Mouse (Mus musculus) gastrocnemius, postnatal 25 days (tissue): ENCODE results near the gene Nlrp6. TPM values are rescaled to one million over a fixed set of nuclear protein-coding genes. Genes with fewer than 3 reads are reported as not detected.
"Not testable (repeated sequence)": the region's sequence is repeated elsewhere in the genome, so short reads cannot be mapped to it uniquely, and the experiment has no call there.

ENCODE experiments used
- DNase-seq: peaks from one replicate; pipeline ENCODE4 v3.0.0; 2022
- total RNA-seq, 2 experiments: library from RNA; stranded (reverse); gene quantifications; 1 replicate in 1 of 2; 2 replicates in 1 of 2; pipeline ENCODE4 v1.2.3; 2021

Gene Nlrp6
- total RNA-seq, 2 experiments from 2014 or later, result not detected

DNA sequence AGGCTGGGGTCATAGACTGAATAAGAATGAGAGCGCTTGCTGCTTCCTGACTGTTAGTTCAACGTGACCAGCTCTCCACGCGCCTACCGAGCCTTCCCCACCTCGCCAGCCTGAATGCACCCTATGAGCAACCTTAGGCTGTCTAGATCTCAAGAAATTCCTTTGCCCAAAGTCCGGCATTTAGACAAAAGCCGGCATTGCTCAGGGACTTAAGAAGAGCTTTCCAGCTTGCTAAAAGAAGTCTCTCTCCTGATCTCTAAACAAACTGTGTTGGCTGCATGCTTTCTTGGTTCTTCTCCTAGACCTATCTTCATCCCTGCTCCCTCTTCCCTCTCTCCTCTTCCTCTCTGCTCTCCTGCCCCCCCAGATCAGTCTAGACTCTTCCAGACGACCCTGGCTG lies 54.2 kb downstream of the Nlrp6 start:
- DNase-seq, result no peak

DNA sequence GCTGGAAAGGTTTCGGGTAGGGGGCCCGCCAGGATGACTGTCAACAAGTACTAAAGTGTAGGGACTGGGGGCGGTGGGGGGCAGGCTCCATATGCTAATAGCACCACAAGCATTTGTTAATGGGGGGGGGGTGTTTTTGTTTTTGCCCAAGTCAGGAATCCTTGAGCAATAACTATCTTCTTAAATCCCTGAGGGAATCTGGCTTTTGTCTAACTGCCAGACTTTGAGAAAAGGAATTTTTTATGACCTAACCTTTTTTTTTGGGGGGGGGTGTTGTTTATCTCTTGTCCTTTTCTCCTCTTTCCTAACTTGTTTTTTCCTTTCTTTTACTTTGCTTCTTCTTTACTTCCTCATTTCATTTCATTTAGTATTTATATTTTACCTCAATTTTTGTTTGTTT lies 54.8 kb downstream of the Nlrp6 start:
- DNase-seq, result no peak

DNA sequence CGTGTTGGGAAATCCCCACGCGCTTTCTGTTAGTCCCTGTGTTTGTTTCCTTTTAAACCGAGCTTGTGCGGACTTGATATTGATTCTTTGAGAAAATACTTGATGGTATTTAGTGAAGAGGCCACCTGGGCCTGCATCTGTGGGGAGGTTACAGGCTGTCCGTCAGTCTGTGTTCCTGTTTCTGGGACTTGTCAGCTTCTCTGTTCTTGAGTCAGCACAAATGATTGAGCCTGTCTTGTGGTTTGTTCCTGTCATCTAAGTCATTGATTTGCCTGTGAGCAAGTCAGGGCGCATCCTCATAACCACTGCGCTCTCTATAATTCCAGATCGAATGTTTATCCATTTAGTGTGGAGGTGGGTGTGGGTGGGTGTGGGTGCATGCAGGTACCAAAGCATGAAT lies 56.0 kb downstream of the Nlrp6 start:
- not testable (repeated sequence) for DNase-seq

Other genes starting within 250 kb of the Nlrp6 start
- not detected for gene Olfr45, start 239.0 kb upstream of the Nlrp6 start, total RNA-seq
- not detected for gene Olfr541, start 223.6 kb upstream of the Nlrp6 start, total RNA-seq
- 10 to 100 TPM in 1 of 2 experiments, under 1 TPM in 1; 0.92 to 35.9 TPM for gene Cyp2e1, start 157.2 kb upstream of the Nlrp6 start, total RNA-seq
- not detected for gene Syce1, start 133.1 kb upstream of the Nlrp6 start, total RNA-seq
- gene Zfp941, start 98.7 kb upstream of the Nlrp6 start, total RNA-seq, result not detected
- not detected for gene Urah, start 85.9 kb upstream of the Nlrp6 start, total RNA-seq
- gene Scgb1c1, start 75.4 kb upstream of the Nlrp6 start, total RNA-seq, result not detected
- gene Odf3, start 73.1 kb upstream of the Nlrp6 start, total RNA-seq, result not detected
- gene Gm45785, start 64.6 kb upstream of the Nlrp6 start, total RNA-seq, result not detected
- gene Ric8a, start 63.9 kb upstream of the Nlrp6 start, total RNA-seq, result 10 to 100 TPM; 13.5 to 14.0 TPM
- gene Bet1l, start 63.3 kb upstream of the Nlrp6 start, total RNA-seq, result 10 to 100 TPM in 1 of 2 experiments, 1 to 10 TPM in 1; 7.7 to 10.6 TPM
- 10 to 100 TPM; 79.5 to 88.7 TPM for gene Psmd13, start 38.9 kb upstream of the Nlrp6 start, total RNA-seq
- 10 to 100 TPM; 25.4 to 26.6 TPM for gene Sirt3, start 38.6 kb upstream of the Nlrp6 start, total RNA-seq
- 1,000 to 10,000 TPM; 1,696 to 1,975 TPM for gene Cox8b, start 20.5 kb upstream of the Nlrp6 start, total RNA-seq
- gene Pgghg, start 20.5 kb downstream of the Nlrp6 start, total RNA-seq, result 1 to 10 TPM; 4.3 to 4.6 TPM
- gene Ifitm5, start 29.4 kb downstream of the Nlrp6 start, total RNA-seq, result under 1 TPM in 1 of 2 experiments, not detected in 1; 0.64 TPM
- gene Gm45717, start 35.0 kb downstream of the Nlrp6 start, total RNA-seq, result not detected
- 10 to 100 TPM; 54.0 to 75.5 TPM for gene Ifitm2, start 35.1 kb downstream of the Nlrp6 start, total RNA-seq
- gene Ifitm1, start 46.3 kb downstream of the Nlrp6 start, total RNA-seq, result under 1 TPM; 0.43 to 0.54 TPM
- gene Ifitm3, start 89.9 kb downstream of the Nlrp6 start, total RNA-seq, result 10 to 100 TPM; 34.4 to 52.1 TPM
- not detected for gene Ifitm6, start 97.0 kb downstream of the Nlrp6 start, total RNA-seq
- gene Gm17387, start 108.2 kb downstream of the Nlrp6 start, total RNA-seq, result not detected
- not detected for gene B4galnt4, start 140.2 kb downstream of the Nlrp6 start, total RNA-seq
- gene Pkp3, start 157.3 kb downstream of the Nlrp6 start, total RNA-seq, result under 1 TPM in 1 of 2 experiments, not detected in 1; 0.29 TPM
- 1 to 10 TPM; 1.4 to 2.4 TPM for gene Sigirr, start 179.7 kb downstream of the Nlrp6 start, total RNA-seq
- not detected for gene Ano9, start 196.9 kb downstream of the Nlrp6 start, total RNA-seq
- 10 to 100 TPM; 18.7 to 25.6 TPM for gene Ptdss2, start 201.5 kb downstream of the Nlrp6 start, total RNA-seq